Mouse (Mus musculus): ENCODE measurements at regions not wholly inside any gene's neighbourhood (a gene's known extent, or its start where the extent isn't known, plus 50 kb on each side); places are given as distances from the start of the nearest gene placed in this dataset. TPM values are rescaled to one million over a fixed set of nuclear protein-coding genes. Genes with fewer than 3 reads are reported as not detected.

GRCm38 (mm10) chr16:19884535-19884934, 98.3 kb downstream of the Klhl6 start:
- Histone ChIP-seq H3K4me1 (no peaks in the 10 kb centered on the region), H3K4me2 (no peak overlapping the region), H3K9me3 (no peaks in the 10 kb centered on the region), H3K36me3 (no peaks in the 10 kb centered on the region), H3K27ac (no peak overlapping the region), H3K27me3 (no peaks in the 10 kb centered on the region), H3K9ac (no peak overlapping the region), H3K4me3 (no peak overlapping the region)
- WGBS = 63% methylated on average over 6 of the region's 6 CpGs
- no peak for ATAC-seq (ENCODE audit: insufficient number of reproducible peaks, low FRiP score, low TSS enrichment, low read depth)

GRCm38 (mm10) chr16:19886596-19886995, 96.2 kb downstream of the Klhl6 start:
- no peak overlapping the region for H3K4me3 ChIP-seq
- no peaks in the 10 kb centered on the region for H3K9me3 ChIP-seq
- H3K9ac ChIP-seq = no peak overlapping the region
- H3K27ac ChIP-seq = no peak overlapping the region
- H3K36me3 ChIP-seq = no peaks in the 10 kb centered on the region
- H3K27me3 ChIP-seq = no peaks in the 10 kb centered on the region
- no peaks in the 10 kb centered on the region for H3K4me1 ChIP-seq
- H3K4me2 ChIP-seq = no peak overlapping the region
- no peak for ATAC-seq (ENCODE audit: insufficient number of reproducible peaks, low FRiP score, low TSS enrichment, low read depth)

- no peak overlapping the region for H3K27ac ChIP-seq
- no peak for ATAC-seq (ENCODE audit: insufficient number of reproducible peaks, low FRiP score, low TSS enrichment, low read depth)
- no peaks in the 10 kb centered on the region for H3K4me1 ChIP-seq
- no peaks in the 10 kb centered on the region for H3K27me3 ChIP-seq
- H3K4me3 ChIP-seq = no peak overlapping the region
- H3K9ac ChIP-seq = no peak overlapping the region
- H3K9me3 ChIP-seq = no peaks in the 10 kb centered on the region
- no peak overlapping the region for H3K4me2 ChIP-seq
- WGBS = 36% methylated on average over 3 of the region's 3 CpGs
- no peaks in the 10 kb centered on the region for H3K36me3 ChIP-seq
Observed at GRCm38 (mm10) chr16:19889576-19889975, 93.3 kb downstream of the Klhl6 start.

GRCm38 (mm10) chr16:19891441-19891840, 91.4 kb downstream of the Klhl6 start:
- no peaks in the 10 kb centered on the region for H3K27me3 ChIP-seq
- no peak overlapping the region for H3K9ac ChIP-seq
- no peaks in the 10 kb centered on the region for H3K9me3 ChIP-seq
- WGBS = 83% methylated on average over 3 of the region's 3 CpGs
- H3K4me1 ChIP-seq = no peaks in the 10 kb centered on the region
- H3K4me3 ChIP-seq = no peak overlapping the region
- H3K27ac ChIP-seq = no peak overlapping the region
- no peak overlapping the region for H3K4me2 ChIP-seq
- no peak for ATAC-seq (ENCODE audit: insufficient number of reproducible peaks, low FRiP score, low TSS enrichment, low read depth)
- no peaks in the 10 kb centered on the region for H3K36me3 ChIP-seq

- Histone ChIP-seq H3K36me3 (no peaks in the 10 kb centered on the region), H3K4me2 (no peak overlapping the region), H3K27me3 (no peaks in the 10 kb centered on the region), H3K4me1 (no peaks in the 10 kb centered on the region), H3K4me3 (no peak overlapping the region), H3K9me3 (no peaks in the 10 kb centered on the region), H3K9ac (no peak overlapping the region), H3K27ac (no peak overlapping the region)
- WGBS = 74% methylated on average over 9 of the region's 9 CpGs
- ATAC-seq (ENCODE audit: insufficient number of reproducible peaks, low FRiP score, low TSS enrichment, low read depth) = no peak
Observed at GRCm38 (mm10) chr16:19894435-19894994, 88.3 kb downstream of the Klhl6 start.

Small RNA genes lying in the stretch of these regions (microRNA-seq; reads per million reads assigned to microRNA genes)
- not detected for gene Gm27883
